Mouse (Mus musculus): ENCODE measurements around the gene Trim54. TPM values are rescaled to one million over a fixed set of nuclear protein-coding genes. Genes with fewer than 3 reads are reported as not detected.

Gene Trim54
- polyA plus RNA-seq (2017; shearing (Covaris generic)), result not detected

DNA sequence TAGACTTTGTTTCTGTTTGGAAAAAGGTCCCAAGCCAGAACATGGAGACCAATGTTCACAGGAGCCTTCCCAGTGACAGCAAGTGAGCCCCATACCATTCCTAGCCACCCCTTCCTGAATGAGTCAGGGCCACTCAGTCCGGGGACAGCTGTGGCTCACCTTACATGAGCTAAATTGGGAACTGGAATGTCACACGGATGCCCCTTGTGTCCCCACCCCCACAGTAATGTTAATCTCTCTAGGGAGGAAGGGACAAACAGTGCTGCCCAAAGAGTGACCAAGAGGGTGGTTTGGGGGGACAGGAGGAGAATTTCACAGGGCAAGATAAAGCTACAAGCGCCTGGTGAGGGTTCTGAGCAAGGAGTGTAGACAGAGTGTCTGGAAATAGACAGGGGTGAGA, at the start of gene Trim54:
Trim54 (plus strand) TSS at position 359 of the 400 bp plus-strand sequence.
- no peak for ATAC-seq

DNA sequence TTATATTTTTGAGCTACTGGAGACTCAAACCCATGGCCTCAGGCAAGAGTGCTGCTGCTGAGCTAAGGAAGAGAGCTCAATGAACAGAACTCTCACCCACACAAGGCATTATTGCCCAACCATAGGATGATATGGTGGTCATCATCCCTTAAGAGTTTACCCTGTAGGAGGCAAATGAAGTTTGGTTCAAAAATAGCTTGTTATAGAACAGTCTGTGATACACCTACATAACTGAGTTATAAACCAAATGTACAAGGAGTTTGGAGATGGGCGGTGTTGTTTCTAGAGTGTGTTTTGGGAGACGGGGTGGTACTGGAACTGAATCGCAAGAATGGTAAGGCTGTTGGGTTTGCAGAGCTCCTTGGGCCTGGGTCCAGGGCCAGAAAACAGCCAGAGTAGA, 46.7 kb upstream of the Trim54 start:
- ATAC-seq, result no peak

DNA sequence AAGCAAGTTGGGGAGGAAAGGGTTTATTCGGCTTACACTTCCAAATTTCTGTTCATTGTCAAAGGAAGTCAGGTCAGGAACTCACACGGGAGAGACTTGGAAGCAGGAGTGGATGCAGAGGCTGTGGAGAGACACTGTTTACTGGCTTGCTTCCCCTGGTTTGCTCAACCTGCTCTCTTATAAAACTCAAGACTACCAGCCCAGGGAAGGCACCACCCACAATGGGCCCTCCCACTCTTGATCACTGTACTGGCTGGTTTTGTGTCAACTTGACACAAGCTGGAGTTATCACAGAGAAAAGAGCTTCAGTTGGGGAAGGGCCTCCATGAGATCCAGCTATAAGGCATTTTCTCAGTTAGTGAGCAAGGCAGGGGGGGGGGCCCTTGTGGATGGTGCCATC, 45.5 kb upstream of the Trim54 start:
- no peak for ATAC-seq

DNA sequence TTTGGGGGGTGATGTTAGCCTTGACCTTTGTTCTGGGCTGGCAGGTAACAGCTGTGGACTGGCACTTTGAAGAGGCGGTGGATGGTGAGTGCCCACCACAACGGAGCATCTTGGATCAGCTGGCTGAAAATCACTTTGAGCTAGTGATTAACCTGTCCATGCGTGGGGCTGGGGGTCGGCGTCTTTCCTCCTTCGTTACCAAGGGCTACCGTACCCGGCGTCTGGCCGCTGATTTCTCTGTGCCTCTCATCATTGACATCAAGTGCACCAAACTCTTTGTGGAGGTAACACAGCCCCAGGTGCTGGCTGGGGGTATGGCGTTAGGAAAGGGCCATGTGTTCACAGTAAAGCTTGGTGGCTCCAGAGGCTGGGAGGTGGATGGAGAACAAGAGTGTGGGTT, 44.7 kb upstream of the Trim54 start:
- no peak for ATAC-seq

DNA sequence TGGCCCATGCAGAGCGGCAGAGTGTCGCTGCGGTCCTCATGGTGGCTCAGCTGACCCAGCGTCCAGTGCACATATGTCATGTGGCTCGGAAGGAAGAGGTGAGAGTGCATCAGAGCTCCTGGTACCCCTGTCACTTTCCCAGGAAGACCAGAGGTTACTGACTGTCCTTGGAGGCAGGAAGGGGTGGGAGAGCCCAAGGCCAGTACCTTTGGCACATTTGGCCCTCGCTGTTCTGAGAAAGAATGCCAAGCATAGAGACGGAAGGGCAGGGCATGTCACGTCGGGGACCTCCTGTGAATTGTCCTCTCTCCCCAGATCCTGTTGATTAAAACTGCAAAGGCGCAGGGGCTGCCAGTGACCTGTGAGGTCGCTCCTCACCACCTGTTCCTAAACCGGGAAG, 43.3 kb upstream of the Trim54 start:
- ATAC-seq, result no peak

DNA sequence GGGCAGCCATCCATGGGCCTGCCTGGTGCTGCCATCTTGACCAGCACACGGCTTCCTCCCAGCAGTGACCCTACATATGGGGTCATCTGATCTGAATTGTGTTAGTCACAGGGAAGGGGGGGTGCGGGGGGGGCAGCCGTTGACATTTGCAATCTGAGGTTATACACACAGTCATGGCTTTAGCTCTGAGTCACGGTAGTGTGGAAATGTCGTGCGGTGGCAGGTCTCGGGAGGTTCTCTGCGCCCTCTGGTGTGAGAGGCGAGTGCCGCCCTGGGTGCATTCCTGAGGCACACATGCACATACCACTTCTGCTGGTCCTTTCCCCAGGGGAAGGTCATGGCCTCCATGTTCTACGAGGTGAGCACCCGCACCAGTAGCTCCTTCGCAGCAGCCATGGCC, 40.2 kb upstream of the Trim54 start:
- ATAC-seq, result no peak

DNA sequence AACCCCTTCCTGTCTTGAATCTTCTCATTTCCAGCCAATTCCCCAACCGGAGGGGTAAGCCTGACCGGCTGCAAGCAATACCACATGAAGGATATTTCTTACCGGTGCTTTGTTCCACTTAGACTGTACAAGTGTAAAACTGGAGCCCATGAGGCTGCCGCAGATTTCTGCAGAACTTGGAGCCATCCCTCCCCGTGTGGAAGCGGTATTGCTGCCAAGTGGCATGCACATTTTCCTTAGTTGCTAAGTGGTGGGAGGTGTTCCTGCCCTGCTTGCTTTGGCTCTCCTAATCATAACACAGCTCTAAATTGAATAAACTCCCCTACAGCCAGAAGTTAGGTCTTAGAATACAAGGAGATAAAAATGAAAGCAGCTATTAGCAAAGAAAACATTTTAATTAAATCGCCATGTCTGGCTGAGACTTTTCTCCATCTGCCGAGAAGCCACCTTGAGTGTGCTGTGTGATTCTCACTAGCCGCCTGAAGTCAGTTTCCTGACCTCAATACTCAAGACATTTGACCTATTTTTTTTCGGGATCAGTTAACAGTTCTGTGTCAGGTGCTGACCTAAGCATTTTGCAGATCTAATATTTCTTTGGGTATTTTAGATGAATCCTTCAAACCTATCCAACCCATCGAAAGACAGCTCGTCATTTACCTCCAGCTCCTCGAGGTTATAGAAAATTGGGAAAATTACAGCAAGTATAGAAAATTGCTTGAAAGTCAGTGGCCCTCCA, 36.3 kb upstream of the Trim54 start:
- ATAC-seq, result no peak

DNA sequence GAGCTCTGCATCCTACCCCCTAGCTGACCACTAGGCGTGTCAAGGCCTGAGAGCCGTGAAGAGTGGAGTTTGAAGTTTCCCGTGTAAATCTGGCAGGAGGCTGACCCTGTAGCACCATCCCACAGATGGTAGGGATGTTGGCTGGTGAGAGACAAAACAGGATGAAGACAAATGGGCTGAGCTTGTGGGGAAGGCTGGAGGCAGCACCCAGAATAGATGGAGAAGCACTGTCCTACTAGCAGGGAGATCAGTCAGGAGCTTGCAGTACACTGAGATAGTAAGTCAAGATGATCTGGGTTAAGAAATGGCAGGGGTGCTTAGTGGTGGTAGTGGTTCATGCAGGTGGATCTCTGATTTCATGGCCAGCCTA, 35.7 kb upstream of the Trim54 start:
- ATAC-seq, result no peak

DNA sequence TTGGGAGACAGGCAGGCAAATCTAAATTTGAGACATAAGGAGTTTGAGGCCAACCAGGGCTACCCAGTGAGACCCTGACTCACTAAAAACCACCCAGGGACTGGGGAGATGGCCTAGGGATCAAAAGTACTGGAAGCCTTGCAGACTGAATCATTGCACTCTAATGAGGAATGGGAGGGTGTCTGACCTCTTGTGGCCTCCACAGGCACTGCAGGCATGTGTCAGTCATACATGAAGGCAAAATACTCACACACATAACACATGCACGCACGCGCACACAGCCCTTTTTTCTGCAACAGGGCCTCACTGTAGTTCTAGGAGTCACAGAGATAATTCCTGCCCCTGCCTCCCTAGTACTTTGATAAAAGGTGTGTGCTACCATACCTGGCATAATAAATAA, 35.1 kb upstream of the Trim54 start:
- peak; percentile 73 for ATAC-seq

DNA sequence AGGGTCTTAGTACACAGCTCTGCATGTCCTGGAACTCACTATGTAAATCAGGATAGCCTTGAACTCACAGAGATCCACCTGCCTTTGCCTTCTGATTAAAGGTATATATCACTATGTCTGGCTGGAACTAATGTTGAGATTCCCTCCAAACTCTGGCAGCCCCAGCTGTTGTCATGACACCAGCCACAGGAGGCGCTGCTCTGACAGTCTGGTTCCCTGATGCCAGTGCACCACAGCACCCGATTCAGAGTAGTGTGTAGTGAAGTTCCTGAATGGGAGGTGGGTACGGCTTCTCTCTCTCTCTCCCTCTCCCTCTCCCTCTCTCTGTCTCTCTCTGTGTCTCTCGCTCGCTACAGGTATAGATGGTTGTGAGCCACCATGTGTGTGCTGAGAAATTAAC, 34.2 kb upstream of the Trim54 start:
- peak; percentile 65 for ATAC-seq

DNA sequence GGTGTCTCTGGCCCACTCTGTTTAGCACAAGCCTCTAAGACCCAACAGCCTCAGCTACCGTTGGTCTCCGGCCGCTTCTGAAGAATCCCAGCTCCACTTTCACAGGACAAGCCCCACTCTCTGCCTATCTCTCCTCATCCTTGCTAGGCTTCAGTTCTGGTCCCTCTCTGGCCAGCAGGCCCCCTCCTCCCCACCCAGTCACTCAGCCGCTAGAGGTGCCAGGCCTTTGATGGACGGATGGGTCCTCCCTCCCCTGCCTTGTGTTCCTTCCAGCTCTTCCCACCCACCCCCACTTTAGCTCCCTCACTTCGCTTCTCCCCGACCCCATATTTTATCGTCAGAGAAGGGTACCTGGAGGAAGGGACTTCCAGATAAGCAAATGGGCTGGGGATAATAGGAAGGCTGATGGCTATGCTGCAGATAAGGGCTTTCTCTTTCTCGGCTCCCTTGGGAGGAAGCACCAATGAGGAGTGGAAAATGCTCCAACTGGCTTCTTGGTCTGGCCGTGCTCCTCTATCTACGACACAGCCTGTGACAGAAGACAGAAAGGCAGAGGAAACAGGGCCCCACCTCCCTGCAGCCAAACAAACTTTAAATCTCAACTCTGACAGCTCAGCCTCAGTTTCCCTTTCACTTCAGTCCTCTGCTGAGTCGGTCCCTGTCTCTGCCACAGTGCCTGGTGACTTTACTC, 33.4 kb upstream of the Trim54 start:
- ATAC-seq, result no peak

DNA sequence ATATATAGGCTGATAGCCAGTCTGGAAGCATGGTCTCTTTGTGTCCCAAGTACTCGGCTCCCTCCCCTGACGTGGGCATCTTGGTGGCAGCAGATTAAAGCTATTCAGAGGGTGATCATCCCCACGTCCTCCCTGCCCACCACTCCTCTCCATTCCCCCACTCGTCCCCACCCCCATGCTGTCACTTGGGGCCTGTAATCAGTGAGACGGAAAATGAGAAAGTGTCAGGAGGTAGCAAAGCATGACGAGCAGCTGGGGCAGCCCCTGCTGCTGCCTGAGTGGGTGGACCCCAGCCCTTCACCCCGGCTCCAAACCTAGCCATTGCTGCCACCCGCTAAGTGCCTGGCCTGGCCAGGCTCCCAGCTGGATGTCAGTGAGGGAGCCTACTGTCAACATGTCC, 32.6 kb upstream of the Trim54 start:
- ATAC-seq, result peak; percentile 64

DNA sequence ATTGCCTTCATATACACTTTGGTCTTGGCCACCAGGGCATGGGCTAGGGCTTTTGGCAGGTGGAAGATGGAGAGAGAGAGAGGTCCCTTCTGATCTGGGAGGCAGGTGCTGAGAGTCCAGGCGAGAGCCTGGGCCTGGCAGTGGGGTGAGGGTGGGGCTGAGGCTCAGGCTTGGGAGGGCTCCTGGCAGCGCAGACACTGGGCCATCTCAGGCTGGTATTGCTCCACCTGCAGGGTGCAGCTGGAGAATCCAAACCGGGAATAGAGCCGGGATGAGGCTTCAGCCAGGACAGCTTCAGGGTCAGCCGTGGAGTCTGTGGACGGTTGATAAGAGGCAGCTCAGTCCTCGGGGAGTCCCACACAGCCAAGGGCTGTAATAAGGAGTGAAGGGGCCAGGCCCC, 29.9 kb upstream of the Trim54 start:
- no peak for ATAC-seq

DNA sequence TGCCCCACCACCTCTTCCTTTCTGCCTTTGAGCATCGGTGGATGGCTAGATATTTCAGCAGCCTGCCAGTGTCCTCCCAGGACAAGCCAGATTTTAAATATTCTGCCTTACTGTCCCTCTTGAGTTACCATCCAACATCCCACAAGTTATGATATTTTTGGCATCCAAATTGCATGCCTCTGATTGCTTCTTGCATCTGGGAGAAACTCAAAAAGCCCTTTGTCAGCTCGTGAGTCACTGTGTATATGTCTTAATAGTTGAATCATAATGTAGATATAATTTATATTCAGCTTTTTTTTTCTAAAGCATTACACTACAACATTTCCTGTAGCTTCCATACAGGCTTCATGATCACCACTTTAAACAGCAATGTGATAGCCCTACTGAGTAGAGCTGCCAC, 29.4 kb upstream of the Trim54 start:
- no peak for ATAC-seq

DNA sequence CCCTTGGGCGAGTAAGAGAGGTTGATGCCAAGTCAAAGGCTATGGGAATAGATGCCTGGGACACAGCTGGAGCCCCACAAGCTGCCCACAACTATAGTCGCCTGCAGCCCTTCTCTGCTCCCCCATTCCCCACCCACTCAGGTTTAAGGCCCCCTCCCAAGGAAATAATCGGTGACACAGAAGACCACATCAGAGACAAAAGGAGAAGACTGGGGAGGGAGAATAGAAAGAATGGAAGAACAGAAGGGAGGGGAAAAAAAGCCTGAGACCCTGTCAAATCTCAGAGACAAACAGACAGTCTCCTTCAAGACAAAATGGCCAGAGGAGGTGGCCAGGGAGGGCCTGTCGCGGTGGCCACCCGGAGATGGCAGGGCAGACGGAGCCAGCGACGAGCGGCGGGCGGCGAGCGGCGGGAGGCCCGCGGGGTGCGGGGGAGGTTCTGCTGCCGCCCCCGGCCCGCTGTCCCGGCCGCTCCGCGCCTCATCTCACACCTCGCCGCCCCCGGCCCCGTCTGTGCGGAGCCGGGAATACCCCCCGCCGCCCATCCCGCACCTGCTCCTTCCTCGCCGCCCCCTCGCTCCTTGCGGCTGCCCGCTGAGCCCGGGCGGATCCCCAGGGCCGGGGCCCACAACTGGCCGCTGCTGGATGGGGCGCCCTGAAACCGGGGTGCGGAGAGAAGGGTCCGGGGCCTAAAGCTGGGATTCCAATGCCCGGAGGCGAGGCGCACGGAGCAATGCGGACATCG, 24.1 kb upstream of the Trim54 start:
- ATAC-seq, result no peak

DNA sequence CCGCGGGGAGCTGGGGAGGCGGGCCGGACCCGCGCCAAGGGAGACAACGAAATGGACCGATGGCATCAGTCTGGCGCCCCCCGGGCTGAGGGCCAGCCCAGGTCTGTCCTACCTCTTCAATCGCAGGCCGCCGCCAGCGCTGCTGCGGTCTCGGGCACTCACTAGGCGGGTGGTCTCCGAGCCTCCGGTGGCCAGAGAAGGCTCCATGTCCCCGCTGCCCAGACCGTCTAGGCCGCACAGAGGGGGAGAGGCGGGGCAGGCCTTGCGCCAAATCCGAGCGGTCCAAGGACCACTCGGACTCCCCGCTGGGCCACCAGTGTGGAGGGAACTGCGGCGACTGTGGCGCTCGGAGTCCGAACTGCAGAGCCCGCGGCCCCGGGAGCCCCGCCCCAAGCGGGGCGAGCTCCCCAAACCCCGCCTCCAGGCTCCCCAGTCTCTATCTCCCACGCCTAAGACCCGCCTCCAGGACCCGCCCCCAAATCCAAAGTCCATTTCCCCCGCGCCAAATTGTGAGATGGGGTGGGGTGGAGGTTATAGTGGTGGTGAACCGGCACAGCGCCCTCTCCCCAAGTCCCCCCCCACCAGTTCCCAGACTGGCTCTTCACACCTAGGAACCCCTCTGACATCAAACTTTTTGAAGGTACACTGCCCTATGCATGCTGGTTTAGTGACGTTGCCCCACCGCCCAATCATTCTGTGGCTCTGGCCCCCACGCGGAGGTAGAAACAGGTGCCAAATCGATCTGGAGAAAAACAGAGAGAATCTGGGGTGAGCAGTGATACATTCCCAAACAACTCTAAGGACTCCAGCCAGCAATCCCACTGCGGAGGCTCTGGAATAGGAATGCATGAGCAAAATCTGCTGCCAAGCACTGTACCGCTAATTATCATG, 23.1 kb upstream of the Trim54 start:
- ATAC-seq, result no peak

DNA sequence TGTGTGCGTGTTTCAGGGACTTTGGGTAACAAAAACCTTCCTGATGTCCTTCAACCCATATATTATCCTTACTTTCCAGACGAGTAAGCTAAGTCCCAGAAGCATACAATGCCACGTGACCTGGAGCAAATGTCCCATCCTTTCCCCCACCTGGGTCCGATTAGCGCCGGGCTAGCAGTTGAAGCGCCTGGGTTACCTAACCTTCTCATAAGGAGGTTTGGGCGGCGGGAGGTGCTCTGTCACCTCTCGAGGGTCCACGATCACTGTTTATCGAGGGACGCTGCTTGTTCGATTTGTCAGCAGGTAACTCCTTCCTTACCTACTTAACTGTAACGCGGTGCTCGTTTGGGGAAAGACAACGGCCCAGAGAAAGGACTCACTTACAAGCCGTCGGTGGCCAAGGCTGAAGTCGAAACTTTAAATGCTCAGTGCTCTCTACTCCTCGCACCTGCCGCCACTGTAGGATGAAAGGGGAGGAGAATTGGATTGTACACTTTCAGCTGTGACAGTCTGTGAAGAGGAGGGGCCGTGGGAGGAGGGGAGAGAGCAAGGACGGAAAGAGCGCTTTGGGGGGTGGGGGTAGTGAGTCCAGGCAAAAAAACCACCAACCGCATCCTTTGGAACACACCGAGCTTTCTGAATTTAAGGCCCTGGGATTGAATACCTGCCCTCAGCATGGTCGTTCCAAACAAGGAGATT, 22.3 kb upstream of the Trim54 start:
- ATAC-seq, result peak; percentile 39

DNA sequence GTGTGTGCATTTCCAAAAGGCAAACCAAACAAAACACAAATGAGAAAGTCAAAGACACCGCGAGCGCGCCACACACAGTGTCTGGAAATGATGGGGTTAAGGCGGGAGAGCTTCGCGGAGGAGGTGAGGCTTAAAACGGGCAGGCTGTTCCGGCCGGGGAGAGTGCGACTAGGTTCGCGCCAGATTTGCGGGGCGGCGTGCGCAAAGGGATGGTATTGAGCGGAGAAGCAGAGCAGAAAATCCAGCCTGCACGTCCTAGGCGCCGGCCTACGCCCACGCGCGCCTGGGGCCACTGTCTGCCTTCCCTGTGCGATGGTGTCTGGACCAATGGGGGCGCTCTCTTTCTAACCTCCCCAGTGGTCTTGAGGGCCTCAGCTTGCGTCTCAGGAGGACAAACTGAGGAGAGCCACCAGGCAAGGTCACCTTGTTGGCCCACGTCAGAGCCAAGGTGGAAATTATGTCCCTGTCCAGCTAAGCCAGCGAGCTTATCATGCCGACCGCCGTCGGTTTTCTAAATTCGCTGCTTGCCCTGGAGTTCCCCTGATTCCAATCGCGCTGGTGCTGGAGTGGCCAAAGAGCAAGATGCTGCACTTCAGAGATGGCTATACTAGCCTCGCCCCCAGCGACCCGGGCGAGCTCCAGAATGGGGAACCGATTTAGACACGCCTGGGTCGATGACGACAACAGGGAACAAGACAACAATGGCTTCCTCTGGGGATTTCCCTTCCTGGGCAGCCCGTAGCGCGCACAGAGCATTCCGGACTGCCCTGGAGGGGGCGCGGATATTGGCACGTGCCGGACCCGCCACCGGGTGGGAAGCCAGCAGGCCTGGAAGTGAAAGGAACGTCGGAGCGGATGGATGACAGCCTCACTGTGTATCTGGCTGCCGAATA, 21.5 kb upstream of the Trim54 start:
- peak; percentile 80 for ATAC-seq

DNA sequence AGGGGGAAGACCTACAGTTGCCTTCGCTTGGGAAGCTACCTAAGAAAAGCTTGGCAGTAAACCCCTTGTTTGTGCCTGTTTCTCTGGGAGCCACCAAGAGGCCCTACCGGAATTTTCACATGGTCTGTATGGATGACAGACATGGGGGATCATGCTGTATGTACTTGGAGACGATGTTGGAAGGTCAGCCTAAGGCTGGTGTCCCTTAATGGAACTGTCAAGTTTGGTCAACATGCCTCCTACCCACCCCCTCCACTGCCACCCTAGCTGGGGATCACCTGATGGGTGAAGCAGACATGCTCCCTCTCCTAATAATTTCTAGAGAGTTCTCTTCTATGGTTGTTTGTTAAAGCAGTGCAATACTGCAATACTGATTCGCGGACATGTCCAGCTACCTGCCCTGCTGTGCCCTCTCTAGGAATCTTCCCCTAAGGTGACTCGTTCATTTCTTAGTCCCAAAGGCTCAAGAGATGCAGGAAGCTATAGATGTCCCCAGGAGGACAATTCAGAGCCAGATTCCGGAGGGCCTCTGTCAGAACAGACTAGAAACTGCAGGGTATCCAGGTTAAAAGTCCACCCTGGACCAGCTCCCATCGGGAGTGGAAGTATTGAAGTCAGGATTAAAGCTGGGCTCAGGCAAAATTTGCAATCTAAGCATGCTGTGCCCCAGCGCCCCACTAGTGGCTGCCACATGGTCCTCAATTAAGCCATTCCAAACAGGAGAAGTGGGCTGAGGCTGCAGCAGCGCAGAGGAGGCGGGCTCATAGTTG, 20.6 kb upstream of the Trim54 start:
- ATAC-seq, result no peak

DNA sequence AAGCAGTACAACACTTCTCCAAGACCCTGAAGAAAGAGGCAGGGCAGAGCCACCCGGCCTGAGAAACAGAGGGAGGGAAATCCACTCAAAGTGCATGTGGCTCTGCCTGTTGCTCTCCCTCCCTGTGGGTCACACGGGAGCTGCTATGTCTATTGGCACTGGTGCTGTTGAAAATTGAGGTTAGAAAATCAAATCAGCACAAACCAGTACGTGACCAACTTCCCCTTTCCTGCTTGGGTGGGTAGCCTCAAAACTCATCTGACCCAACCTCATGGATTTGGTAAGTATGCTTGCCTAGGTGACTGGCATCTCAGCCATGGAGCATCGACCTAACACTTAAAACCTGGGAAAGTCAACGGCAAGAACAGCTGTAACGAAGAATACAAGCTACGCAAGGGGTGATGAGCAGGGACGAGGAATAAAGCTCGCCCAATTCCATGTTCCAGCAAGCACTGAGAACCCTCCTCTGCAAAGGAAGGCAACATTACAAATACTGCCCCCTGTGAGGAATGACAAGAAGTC, 10.6 kb upstream of the Trim54 start, which contains the start of gene Dnajc5g:
Dnajc5g (plus strand) TSS at position 472 of the 522 bp plus-strand sequence.
- ATAC-seq, result no peak

All from CD4-positive, CD25-positive, alpha-beta regulatory T cell, adult 4 months (primary cell).